Mouse (Mus musculus) left cerebral cortex, postnatal 10 days (tissue): Measurements from ENCODE around the gene Slc9a1. TPM values are rescaled to one million over a fixed set of nuclear protein-coding genes. Genes with fewer than 3 reads are reported as not detected.

Experiments used
- DNase-seq, 2 experiments: peaks; one replicate each; pipeline ENCODE4 v3.0.0; 2021 to 2022; ENCODE audit warnings: low spot score in 2 of 2, mixed read lengths in 1 of 2; ENCODE audit errors: extremely low spot score in 1 of 2
- intact Hi-C: fragments of 180-260 bp; cut with DNase I; formaldehyde crosslinking; loops from one replicate; pipeline ENCODE4 v1.15.1; 2025
- total RNA-seq, 2 experiments: library from RNA; stranded (reverse); gene quantifications; 2 replicates each; pipeline ENCODE4 v1.2.3; 2021

Gene Slc9a1
- total RNA-seq, 2 experiments from 2014 or later: 37.3 to 40.9 TPM

DNA sequence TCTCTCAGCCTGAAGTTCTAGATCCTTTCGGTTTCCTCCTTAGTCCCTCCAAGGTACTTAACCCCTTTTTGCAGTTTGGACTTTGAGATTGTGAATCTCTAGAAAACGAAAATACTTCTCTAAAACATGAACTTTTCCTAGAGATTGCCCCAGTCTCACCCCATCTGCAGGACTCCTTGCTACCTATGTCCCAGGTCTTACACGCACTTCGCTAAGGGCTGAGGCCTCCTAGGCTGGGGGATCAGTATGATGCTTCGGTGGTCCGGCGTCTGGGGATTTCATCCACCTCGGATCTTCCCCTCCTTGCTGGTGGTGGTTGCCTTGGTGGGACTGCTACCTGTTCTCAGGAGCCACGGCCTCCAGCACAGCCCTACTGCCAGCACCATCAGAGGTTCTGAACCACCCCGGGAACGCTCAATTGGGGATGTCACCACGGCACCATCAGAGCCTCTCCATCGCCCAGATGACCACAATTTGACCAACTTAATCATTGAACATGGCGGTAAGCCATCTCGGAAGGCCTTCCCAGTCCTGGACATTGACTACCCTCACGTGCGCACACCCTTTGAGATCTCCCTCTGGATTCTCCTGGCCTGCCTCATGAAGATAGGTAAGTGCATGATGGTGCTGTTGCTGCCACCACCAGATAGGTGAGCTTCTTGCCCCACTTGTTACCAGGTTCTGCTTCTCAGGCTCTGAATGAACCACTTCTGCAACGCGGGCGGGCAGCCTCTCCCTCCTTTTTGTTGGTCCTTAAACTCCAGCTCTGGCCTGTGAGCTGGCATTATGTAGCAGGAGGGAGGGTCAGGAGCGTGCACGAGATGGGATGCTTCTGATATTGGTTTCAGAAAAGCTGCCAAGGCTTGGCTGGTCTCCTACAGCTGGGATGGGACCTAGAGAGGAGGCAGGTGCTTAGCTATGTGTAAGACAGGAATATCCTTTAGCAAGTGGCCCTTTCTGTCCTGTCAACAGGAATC is 1.1 kb downstream of the Slc9a1 start:
- no peak for DNase-seq
- intact Hi-C loops: no loop called here

DNA sequence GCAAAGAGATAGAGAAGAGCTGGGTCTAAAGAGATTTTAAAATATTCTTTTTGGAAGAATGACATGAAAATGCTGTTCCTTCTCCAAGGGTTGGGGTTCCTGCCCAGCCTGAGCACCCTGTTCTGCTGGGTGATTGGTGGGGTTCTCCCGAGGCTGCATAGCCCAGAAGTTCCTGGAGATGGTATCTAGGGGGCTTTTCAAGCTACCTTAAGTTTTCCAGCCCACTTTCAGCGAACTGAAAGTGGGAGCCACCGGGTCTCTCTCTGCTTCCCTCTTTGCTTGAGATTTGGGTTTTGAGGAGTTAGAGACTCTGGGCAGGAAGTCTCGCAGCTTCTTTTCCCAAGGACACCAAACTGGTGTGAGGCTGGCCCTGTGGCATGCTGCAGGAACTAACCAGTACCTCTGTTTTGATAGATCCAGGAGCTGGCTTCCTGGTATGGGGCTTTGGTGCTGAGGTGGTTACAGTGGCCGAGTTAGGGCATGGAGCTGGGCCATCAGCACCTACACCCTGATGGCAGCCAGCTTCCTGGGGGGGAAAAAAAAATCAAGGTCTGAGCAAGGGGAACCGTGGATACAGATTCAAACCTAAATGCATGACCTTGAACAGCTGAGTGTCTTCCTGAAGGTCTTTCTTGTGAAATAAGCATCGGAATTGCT is 2.2 kb downstream of the Slc9a1 start:
- intact Hi-C loops: no loop called here
- DNase-seq: no peak

DNA sequence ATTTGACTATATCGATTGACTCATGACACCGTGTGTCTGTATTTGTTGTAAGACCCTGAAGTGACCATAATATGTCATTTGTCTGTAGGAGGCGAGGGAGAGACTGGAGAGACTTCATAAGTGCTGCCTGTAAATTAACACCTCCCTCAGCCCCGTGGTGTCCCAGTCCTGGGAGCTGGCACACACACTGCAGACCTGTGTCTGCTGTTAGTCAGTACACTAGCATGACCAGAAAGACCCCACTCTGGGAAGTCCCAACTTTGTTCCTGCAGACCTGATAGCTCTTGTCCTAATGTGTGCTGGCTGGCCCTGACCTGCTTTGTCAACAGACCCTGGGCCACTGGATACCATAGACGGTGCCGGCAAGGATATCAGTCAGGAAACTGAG is 2.8 kb downstream of the Slc9a1 start:
- intact Hi-C loops: no loop called here
- DNase-seq: no peak

DNA sequence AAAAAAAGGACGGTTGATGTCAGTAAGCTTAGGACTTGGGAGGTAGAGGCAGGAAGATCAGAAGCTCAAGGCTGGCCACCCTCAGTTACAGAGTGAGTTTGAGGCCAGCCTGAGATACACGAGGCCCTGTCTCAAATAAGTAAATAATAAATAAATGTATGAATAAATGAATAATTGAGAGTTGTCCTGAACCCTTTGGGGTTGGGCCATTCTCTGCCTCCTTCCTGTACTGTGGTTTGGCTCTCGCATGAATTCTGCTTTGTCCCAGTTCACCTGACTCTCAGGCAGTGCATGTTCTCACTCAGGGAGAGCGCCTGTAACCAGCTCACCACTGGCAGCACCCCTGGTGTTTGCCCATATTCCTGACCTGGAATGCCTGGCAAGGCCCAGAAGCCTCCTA is 4.5 kb downstream of the Slc9a1 start:
- intact Hi-C loops: no loop called here

DNA sequence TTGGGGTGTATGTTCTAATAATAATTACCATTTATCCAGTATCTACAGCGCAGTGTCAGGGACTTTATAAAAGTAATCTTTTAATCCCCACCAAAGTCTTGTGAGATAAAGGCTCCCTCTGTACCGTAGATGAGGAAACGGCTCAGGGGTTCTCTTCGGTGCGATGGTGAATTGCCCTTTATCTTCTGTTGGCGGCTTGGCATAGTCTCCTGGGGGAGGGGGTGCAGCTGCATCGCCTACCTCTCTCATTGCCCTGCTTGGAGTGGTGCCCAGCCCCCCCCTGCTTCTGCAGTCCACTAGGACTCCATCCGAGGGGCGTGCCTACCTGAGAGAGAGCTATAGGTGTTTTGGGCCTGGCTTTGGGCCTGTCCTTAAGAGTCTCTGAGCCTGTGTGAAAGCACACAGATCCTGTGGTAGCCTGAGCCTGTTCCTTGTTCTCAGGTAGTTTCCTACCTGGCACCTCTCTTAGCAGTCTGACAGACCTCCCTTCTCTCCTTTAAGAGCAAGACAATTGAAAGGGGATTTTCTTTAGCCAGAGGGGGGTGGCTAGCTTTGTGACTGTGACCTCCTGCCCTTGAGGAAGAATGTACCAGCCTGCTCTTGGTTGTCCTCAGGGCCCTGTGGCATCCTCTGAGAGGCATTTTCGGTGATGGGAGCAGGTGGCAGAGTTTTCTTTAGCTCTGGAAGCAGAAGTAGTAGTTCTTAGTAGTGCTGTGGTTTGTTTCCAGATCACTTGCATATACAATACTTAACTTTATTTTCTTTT is 6.5 kb downstream of the Slc9a1 start:
- intact Hi-C loops: no loop called here
- peak in 1 of 2 experiments; percentile 66 for DNase-seq

More for the DNA sequence above, 4.5 kb downstream of the Slc9a1 start:
- no peak for DNase-seq

DNA sequence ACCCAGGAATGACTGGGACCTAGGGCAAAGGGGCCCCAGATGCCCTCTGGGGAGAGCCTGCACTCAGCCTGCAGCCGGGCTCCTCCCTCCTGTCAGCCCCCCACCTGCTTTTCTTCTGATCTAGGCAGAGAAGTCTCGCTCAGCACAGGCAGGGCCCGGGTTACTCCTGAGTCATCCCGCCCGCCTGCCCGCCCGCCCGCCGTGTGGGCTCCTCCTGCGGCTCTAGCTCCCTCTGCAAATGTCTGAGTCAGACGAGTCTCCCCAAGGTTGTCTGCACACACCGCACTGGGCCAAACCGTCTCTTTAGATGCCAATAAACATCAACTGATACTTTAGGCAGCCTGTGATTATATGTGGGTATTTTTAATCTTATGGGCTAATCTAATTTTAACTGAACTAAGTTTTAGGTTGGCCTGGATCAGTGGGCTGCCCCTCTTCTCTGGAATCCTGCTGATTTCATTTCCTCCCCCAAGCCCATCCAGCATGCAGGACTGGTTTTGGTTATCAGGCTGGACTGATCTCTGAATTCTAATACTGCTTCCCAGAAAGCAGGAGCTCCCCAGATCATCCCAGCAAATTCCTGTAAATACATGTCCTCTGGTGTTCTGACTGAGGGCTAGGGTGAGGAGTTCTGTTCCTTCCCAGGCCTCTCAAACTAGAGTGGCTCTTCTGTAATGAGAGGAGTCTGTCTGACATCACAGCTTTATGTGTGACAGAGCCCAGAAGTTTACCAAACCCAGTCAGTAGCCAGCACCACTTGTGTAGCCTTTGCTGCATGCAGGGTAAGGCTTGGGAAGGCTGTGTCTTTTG is 8.9 kb downstream of the Slc9a1 start:
- DNase-seq: no peak
- intact Hi-C loops: no loop called here

DNA sequence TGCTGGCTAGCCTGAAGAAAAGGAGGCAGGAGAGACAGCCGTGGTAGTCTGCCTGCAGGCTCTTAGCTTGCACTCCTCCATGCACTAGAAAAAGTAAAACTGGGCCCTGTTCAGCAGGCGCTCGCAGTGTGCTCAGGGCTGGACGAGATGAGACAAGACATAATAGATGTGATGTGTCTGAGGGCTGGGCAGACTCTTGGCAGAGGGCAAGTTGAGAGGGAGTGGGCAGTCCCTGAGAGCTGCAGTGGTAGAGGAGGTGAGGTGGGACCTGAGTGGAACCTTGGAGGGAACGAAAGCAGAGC is 9.5 kb downstream of the Slc9a1 start:
- intact Hi-C loops: no loop called here
- no peak for DNase-seq

DNA sequence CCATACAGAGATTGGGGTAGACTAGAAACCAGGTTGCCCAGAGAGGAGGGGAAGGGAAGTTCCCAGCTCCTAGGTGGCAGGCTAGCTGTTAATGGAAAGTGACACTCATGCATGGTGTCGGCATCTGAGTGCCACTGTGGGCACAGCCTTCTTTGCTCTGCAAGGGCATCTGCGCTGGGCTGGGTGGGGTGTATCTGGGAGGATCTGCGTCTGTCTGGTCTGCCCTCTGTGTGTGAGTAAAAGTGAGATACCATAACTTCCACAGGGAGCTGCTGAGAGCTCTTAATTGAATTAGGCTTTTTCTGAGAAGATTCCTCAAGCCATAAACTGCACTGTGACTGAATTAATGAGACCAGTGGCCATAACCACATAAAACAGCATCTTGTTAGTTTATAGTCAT is 10.4 kb downstream of the Slc9a1 start:
- intact Hi-C loops: no loop called here
- DNase-seq: no peak

DNA sequence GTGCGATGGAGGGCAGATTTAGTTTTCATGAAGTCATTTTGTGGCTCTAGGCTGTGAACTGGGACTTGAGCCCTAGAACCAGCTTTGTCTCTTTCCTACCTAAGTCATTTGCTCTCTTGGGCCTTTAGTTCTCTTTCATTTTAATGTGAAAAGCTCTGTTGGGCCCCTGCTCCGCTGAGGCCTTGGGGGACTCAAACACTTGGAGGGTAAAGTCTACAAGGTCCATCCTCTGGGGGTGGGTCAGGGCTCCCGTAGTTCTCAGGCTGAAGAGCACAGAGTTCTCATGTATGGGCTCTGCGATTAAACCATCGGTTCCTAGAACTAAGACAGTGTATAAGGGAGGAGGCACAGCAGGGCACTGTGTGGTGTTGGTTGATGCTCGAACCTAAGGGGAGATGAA is 11.0 kb downstream of the Slc9a1 start:
- no peak for DNase-seq
- intact Hi-C loops: no loop called here

DNA sequence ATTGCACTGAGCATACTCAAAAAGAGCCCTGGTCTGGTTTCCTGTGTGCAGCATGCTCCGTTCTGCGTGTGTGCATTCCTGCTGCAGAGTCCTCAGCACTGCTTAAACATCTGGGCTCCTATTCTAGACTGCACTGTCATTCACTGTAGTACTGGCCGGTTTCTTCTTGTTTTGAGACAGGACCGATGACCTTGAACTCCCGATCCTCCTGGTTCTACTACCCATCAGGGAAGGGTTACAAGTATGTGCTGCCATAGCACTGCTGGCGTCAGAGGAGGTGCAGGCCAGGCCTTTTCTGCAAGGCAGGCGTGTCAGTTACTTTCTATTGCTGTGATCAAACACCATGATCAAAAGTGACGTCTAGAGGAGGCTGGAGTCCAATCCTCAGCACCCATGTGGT is 11.6 kb downstream of the Slc9a1 start:
- no peak for DNase-seq
- intact Hi-C loops: no loop called here

DNA sequence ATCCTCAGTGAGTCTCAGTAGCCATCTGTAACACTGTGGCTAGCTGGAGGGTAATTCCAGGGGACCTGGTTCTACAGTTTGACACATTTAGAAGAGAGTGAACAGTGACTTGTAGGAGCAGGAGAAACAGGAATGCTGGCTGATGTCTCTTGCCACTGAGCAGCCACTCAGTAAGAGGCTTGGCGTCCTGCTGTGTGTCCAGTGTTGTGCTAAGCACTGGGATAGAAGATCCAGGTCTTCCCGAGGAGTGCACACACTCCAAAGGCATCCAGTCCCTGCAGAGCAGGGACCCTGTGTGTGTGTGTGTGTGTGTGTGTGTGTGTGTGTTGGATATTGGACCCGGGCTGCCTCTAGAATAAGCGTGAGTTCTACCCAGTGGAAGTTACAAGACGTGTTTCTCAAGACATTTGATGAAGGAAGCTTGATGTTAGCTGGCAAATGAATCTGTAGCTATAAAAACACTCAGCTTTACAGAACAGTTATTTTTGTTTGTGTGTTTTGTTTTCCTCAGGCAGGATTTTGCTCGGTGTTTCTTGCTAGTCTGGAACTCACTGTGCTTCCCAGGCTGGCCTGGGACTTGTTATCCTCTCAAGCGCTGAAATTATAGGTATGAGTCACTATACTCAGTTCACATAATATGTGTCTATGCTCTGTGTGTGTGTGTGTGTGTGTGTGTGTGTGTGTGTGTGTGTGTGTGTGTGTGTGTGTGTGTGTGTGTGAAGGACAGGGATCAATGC is 16.7 kb downstream of the Slc9a1 start:
- no peak for DNase-seq
- intact Hi-C loops: no loop called here

DNA sequence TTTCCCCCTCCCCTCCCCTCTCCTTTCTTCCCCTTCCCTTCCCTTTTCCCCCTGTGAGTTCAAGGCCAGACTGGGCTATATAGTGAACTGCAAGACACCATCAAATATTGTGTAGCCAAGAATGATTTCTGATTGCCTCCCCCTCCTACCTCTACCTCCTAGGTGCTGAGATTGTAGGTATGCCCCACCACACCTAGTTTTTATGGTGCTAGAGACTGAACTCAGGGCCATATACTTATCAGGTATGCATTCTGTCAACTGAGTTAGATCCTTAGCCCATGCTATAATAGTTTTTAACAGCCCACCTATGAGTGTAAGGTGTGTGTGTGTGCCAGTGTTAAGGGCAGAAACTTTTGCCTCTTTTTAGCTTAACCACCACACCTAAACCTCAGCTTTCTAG is 17.5 kb downstream of the Slc9a1 start:
- DNase-seq: no peak
- intact Hi-C loops: no loop called here

DNA sequence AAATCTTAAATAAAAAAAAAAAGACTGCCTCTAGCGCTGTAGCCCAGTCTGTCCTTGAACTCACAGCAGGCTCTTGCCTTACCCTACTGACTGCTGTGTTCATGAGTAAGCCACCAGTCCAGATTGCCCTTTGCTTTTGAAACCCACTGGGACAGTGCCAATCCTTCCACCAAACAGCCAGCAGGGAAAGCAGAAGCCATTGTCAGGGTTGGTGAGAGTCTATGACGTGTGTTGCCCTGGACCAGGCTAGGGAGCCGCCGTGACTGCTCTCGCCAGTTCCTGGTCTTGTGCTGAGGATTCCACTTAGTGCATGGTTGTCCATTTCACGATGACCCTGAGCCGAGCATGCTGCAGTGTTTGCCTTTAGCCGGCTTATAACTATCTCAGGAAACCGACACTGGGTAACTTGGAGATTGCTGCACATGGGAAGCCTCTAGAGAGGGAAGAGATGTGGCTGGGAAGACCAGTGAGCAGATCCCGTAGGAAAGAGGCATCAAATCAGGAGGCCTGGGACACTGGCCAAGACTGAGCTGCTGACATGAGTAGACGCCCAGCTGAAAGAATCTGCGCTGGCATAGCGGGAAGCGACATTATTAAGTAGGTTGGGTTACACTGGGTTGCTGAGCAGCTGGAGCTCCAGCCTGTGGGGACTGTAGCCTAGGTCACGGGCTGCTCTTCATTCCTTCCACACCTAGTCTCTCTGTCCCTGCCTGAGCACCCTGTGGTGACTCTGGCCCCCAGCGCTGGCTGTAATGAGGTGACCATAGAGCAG is 19.5 kb downstream of the Slc9a1 start:
- peak in 1 of 2 experiments; percentile 68 for DNase-seq
- intact Hi-C loops: no loop called here

DNA sequence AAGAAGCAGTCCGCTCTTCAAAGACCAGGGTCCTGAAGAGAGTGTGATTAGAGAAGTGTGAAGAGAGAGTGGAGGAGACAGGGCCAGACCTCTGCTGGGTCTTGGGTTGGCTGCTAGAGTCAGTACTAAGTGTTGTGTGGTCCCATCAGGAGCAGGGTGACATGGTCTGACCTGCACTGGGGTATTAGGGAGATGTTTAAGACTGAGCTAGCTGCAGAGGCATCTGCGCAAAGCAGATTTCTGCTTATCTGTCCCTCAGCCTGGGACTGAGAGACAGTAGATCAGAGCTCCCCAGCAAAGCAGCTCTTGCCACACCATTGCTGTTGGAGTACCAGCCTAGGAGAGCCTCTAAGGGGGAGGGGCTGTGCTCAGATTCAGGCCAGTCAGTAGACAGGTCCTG is 20.5 kb downstream of the Slc9a1 start:
- intact Hi-C loops: no loop called here
- DNase-seq: no peak

DNA sequence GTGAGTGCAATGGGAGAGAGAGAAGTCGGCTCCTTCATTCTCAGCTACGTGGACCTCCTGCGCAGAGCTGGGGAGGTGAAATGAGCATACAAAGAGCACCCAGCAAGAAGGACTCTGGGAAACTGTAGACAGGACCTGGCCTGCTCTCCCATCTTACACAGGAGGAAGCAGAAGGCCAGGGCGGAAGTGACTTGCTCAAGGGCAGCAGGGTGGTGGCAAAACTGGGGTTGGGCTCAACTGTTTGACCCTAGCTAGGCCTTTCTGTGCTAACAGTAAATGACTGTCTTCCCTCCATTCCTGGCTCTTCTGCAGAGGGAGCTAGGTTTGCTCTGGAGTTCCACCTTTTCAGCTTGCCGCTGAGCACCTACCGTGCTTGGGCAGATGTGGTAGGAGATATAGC is 21.1 kb downstream of the Slc9a1 start:
- no peak for DNase-seq
- intact Hi-C loops: no loop called here

DNA sequence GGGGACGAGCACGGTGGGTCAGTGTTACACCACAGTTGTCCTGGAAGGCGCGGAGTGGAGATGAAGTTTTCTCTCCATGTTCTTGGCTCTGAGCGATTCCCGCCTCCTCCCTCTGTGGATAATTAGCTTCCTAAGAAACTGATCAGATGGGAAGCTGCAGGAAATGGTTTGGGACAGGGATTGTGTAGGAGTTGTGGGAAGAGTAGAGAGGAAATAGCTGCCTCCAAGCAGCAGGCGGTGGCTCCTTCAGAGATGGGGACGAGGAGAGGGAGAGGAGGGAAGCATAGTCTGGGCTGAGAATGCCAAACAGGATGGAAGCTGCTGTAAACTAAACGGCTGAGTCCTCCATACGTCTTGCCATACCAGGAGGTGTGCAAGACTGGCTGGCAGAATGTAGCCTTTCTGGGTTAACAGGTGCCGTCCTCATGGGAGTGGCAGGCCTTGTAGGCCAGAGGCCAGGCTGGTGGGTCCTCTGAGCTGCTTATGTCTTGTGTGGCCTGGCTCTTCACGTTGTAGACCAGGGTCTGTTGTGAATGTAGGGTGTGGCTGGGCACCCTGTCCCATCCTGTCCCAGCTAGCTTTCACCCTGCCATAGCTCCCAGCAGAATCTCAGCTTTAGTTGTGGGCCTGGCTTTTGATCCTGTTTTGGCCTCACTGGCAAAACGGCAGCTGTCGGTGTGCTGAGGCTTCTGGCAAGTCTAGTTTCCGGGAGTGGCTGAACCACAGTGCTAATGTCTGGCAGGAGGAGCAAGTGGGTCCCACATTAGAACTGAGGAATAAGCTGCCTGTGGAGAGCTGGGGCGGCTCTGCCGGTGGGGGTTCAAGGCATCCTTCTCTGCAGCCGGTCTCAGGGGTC is 21.9 kb downstream of the Slc9a1 start:
- intact Hi-C loops: no loop called here

More for the DNA sequence above, 21.9 kb downstream of the Slc9a1 start:
- peak in 1 of 2 experiments; percentile 52 for DNase-seq
